Mouse (Mus musculus): ENCODE measurements around the gene Ndufaf3.

Gene Ndufaf3

DNA sequence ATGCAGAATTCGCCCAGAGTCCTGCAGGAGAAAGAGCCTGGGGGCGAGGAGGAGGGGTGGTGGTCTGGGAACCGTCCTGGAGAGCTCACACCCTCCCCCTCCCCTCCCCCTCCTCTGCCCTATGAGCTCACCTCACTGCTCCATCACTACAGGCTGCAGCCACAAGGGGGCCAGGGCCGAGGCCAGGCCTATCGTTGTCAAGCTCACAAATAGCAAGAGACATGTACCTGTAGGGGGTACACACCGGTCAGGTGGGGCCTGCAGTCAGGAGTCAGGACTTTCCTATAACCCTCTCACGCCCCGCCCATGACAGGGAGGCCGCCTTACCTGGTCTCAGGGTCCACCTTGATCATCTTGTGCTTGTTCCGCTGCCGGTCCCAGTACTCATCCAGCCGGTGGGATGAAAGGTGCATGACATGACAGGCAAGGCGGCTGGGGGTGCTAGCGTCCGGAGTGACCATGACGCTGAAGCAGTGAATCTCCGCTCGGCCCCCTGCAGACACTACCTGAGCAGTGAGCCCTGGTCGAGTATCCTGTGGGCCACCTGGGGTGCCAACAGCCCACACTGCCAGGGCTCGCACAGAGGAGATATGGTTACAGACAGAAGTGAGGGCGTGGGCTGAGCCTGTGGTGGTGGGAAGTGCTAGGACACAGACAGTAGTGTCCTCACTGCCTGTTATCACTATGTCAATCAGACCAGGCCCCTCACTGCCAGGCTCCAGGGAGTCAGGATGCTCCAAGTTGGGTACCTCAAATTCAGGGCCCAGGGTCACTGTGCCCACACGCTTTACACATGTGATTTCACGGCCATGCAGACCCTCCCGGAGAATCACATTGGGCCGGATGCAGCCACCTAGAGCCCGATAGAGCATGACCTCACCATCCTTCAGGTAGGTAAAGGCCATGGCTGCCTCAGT, 6.8 kb upstream of the Ndufaf3 start:
- in situ Hi-C loops (cut with MseI, MboI): no loop called here

DNA sequence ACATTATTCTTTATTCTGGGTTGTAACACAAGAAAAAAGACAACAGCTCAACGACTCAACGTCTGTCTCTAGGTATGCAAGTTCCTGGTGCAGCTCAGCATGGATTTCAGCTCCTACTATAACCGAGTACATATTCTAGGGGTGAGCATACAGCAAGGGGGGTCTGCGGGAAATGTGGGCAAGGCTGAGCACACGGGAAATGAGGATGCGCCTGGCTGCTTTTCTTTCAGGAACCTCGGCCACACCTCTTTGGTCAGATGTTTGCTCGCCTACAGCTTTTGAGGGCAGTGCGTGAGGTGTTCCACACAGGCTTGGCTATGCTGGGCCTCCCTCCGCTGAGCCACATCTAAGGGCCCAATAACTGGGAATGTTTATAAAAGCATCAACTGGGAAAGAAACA, 5.1 kb upstream of the Ndufaf3 start:
- in situ Hi-C loops (cut with MseI, MboI): no loop called here

GRCm38 (mm10) chr9:108571401-108571973, 4.3 kb upstream of the Ndufaf3 start:
- in situ Hi-C loops (cut with MseI, MboI): no loop called here

DNA sequence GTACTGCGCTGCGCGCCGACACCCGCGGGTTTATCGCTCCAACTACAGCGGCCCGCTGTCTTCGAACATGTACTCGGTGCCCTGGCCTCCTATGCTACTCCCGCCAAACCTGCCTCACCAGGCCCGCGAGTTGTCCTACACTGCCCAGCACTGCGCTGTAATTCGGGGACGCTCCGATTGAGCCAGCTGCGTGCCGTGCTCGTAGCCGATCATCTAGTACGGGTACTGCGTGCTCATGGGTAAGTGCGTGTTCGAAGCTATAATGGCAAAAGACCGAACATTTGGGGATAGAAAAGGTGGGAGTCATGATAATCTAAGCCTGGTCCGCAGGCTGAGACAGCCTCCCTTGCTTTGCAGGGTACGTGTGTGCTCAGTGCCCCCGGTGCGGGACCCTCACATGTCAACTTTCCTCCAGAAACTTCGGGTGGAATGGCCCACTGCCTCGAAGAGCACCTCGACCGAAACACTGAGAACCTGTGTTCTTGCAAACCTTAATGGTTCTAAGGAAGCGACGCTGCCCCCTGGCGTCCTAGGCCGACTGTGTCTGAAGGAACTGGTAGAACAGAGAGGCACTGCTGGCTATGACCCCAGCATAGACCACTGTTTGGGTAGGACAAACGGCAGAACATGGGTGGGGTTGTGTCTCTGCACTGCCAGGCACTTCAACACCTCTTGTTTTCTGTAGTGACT, 3.1 kb upstream of the Ndufaf3 start:
- in situ Hi-C loops (cut with MseI, MboI): no loop called here

- in situ Hi-C loops (cut with MseI, MboI): no loop called here
These were observed 2.4 kb upstream of the Ndufaf3 start, which contains the start of gene Dalrd3 for GRCm38 (mm10) chr9:108569381-108570206. Dalrd3 (plus strand) TSS chr9:108569886.

GRCm38 (mm10) chr9:108568511-108568921, 1.3 kb upstream of the Ndufaf3 start:
- in situ Hi-C loops (cut with MseI, MboI): no loop called here

DNA sequence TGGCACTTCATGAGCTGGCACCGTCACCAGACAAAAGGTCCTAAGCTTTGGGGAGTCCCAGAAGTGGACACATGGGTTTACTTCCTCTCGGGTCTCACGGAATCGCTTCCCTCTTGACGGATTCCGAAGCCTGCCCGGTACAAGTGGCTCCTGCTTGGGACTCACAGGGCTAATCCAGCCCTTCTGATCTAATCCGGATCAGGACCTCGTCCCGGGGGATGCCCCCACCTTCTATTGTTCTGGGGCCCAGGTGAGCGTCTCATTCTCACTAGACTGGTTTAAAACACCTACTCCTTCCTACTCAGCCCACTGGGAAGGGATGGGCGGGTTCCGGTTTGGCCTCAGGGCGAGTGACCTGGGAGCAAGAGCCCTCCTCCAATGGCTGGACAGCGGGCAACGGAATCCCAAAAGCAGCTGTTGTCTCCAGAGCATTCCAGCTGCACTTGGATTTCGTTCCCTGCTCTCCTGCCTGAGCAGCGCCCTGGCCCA, 741 bp upstream of the Ndufaf3 start:
- in situ Hi-C loops (cut with MseI, MboI): no loop called here

- in situ Hi-C loops (cut with MseI, MboI): no loop called here
These were observed 1.1 kb downstream of the Ndufaf3 start for GRCm38 (mm10) chr9:108565881-108566814.

GRCm38 (mm10) chr9:108564131-108564530, 3.1 kb downstream of the Ndufaf3 start:
- in situ Hi-C loops (cut with MseI, MboI): no loop called here

DNA sequence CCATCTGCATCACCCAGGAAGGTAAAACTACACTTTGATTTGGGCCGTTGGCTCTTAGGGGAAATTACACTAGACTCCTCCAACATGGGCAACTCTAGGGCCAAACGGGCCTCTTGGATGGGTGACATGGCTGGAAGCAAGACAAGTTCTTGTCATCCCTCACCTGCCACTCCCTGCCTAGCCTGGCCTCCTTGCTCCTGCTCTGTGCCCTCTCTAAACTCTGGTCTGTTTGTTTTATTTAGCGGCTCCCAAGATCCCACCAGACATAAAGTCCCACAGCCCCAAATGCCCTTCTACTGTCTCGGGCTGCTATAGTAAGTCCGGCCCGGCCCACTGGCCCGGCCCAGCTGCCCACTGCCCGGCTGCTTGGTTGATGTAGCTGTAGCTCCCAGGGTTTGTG, 3.6 kb downstream of the Ndufaf3 start:
- in situ Hi-C loops (cut with MseI, MboI): no loop called here

DNA sequence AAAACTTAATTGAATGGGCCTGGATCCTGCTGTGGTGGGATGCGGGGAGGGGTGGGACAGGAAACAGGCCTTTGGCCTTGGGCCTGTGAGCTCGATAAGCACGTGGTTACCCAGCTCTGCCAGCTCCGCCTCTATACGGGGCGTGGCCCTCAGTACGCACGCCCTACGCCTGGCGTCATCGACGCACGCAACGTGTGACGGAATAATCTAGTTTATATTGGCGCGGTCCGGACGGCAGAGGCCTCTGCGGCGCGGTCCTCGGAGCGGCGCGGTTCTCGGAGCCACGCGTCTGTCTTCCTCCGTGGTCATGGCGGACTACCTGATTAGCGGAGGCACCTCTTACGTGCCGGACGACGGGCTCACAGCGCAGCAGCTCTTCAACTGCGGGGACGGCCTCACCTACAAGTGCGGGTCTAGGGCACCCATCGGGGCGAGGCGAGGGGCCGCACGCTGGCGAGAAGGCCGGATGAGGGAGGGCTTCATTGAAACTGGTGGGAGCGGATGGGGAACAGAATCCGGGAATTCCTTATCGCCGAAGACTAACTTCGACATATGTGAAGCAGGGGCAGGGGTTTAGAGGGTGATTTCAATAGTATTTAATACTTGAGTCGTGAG, 6.9 kb downstream of the Ndufaf3 start, which contains the start of gene Impdh2:
TSS of gene Impdh2 (plus strand) at position 60 of the 615 bp plus-strand sequence.
- in situ Hi-C loops (cut with MseI, MboI): no loop called here

- in situ Hi-C loops (cut with MseI, MboI): no loop called here
These were observed 8.1 kb downstream of the Ndufaf3 start for GRCm38 (mm10) chr9:108559169-108559568.

GRCm38 (mm10) chr9:108546875-108547274, 20.4 kb downstream of the Ndufaf3 start:
- in situ Hi-C loops (cut with MseI, MboI): no loop called here

DNA sequence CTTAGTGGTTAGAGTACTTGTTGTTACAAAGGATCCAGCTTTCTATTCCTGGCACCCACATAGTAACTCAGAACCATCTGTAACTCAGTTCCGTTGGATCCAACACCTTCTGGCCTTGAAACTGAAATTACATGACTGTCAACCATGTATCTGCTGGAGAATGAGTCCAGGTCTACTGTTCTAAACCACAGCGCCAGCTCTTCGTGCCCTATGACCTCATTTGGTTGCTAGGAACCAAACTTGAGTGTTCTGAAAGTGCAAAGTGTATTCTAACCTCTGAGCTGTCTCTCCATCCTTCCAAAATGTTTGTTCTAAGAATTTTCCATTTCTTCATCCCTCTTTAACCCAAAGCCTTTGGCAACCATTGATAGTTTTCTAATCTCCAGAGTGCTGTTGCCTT, 21.2 kb downstream of the Ndufaf3 start:
- in situ Hi-C loops (cut with MseI, MboI): no loop called here

- in situ Hi-C loops (cut with MseI, MboI): no loop called here
These were observed 26.4 kb downstream of the Ndufaf3 start for GRCm38 (mm10) chr9:108540846-108541245.

- in situ Hi-C loops (cut with MseI, MboI): no loop called here
These were observed 35.7 kb downstream of the Ndufaf3 start for GRCm38 (mm10) chr9:108531496-108531895.

DNA sequence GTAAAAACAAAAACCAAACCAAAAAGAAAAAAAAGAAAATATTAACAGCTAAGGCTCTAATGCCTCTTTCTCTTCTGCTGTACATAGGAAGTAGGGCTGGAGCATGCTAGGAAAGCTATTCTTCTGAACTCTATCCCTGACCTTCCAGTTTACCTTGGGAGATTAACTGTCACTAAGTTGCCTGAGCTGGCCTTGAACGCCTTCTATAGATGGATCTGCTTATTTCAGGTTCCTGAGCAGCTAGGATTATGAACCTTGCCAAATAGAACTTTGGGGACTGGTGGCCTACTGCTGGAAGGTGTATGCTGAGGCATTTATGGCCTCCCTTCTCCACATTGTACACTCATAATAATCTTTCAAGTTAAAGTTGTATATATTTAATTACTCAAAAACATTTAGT, 36.3 kb downstream of the Ndufaf3 start:
- in situ Hi-C loops (cut with MseI, MboI): no loop called here

DNA sequence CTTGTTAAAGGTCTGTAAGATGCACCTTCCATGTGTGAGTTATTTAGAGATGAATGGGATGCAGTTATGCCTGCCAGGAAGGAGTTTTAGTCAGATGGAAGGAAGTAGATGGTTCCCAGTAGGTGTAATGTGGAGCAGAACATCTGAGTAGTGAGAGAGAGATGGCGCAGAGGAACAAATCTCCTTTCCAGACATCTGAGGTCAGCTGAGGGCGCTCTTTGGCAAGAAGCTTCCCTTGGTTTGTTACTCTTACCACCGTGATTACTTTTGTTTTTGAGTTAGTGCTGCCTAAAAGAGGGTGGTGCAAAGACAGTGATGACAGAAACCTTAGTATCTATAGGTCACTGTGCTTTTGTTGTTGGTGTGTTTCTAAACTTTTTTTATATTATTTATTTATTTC, 41.8 kb downstream of the Ndufaf3 start:
- in situ Hi-C loops (cut with MseI, MboI): no loop called here

DNA sequence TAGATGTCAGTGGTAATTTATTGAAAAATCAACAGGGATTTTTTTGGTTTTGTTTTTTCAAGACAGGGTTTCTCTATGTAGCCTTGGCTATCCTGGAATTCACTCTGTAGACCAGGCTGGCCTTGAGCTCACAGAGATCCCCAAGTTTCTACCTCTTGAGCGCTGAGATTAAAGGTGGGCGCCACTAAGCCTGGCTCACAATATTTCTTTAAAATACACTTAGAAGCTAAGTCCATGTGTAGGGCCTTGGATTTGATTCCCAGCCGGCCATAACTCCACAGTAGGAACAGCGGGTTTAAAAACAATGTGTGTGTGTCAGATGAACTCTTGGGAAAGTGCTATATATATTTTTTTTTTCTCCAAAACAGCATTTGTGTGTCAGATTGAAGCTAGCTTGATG, 43.9 kb downstream of the Ndufaf3 start:
- in situ Hi-C loops (cut with MseI, MboI): no loop called here

DNA sequence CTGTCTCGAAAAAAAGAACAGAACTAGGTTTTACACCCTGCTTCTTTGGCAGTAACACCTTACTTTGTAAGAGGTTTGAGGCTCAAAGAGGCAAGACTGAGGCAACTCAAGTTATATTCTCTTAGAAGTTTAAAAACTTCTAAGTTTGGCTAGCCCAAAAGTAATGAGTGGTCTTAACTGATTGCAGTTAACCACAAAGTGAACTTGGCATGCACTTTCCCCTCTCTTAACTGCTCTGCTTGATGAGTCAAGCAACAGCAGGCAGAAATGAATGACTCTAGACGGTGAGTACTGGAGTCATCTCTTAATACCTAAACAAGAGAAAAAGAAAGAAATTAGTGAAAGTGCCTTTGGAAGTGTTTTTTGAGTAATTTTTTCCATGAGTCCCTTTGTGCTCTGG, 45.6 kb downstream of the Ndufaf3 start:
- in situ Hi-C loops (cut with MseI, MboI): no loop called here
